Mouse (Mus musculus) neural tube, embryonic 12.5 days (tissue): ENCODE results near the gene Oog1. TPM values are rescaled to one million over a fixed set of nuclear protein-coding genes. Genes with fewer than 3 reads are reported as not detected.
"Not testable (repeated sequence)": the region's sequence is repeated elsewhere in the genome, so short reads cannot be mapped to it uniquely, and the experiment has no call there.

ENCODE experiments used
- ATAC-seq: fragments of 200-750 bp; cut with Nextera tagmentation; 2 replicates; pipeline ENCODE4 v1.8.0; 2017; ENCODE audit warnings: low read depth, mild to moderate bottlenecking, moderate TSS enrichment, moderate library complexity; ENCODE audit not compliant: low FRiP score
- H3K27ac ChIP-seq: fragments of 300-500 bp; sonication (generic); 2 replicates; pipeline ENCODE4 v1.5.1; 2016
- H3K27me3 ChIP-seq: fragments of 300-500 bp; sonication (generic); replicated peaks from 2 replicates; pipeline ENCODE4 v1.6.1; 2016; ENCODE audit warnings: mild to moderate bottlenecking
- H3K36me3 ChIP-seq: fragments of 300-500 bp; sonication (generic); 2 replicates; pipeline ENCODE4 v1.6.1; 2016; ENCODE audit warnings: mild to moderate bottlenecking
- H3K4me1 ChIP-seq: fragments of 300-500 bp; sonication (generic); 2 replicates; pipeline ENCODE4 v1.6.1; 2016
- H3K4me2 ChIP-seq: fragments of 300-500 bp; sonication (generic); replicated peaks from 2 replicates; pipeline ENCODE4 v1.6.1; 2016; ENCODE audit warnings: mild to moderate bottlenecking
- H3K4me3 ChIP-seq: fragments of 300-500 bp; sonication (generic); 2 replicates; pipeline ENCODE4 v1.5.1; 2016
- H3K9ac ChIP-seq: fragments of 300-500 bp; sonication (generic); 2 replicates; pipeline ENCODE4 v1.6.1; 2016; ENCODE audit warnings: mild to moderate bottlenecking
- H3K9me3 ChIP-seq: fragments of 300-500 bp; sonication (generic); 2 replicates; pipeline ENCODE4 v1.6.1; 2016; ENCODE audit warnings: mild to moderate bottlenecking
- WGBS: fragments of 180-500 bp; shearing (Covaris S2); methylation state at CpG from one replicate; pipeline ENCODE4 v1.1.7; 2016; 5-methylcytosine and 5-hydroxymethylcytosine counted together
- polyA plus RNA-seq: library from polyadenylated mRNA; unstranded; fragments of >200 nt; fragmentation: Nextera tagmentation; extraction: Ambion mirVana; gene quantifications from 2 replicates; pipeline ENCODE4 v1.2.1, GENCODE M21; 2016

The Oog1 gene
- not detected in 2 replicates for polyA plus RNA-seq

GRCm38 (mm10) chr12:87602388-87602787 lies at the start of gene Oog1:
Oog1 (plus strand) TSS chr12:87602688.
- not testable (repeated sequence) for H3K36me3 ChIP-seq, H3K9ac ChIP-seq, H3K27me3 ChIP-seq, ATAC-seq, H3K4me1 ChIP-seq, H3K4me2 ChIP-seq, H3K9me3 ChIP-seq, H3K4me3 ChIP-seq, H3K27ac ChIP-seq
- WGBS: 79% methylated on average over 1 of the region's 2 CpGs

DNA sequence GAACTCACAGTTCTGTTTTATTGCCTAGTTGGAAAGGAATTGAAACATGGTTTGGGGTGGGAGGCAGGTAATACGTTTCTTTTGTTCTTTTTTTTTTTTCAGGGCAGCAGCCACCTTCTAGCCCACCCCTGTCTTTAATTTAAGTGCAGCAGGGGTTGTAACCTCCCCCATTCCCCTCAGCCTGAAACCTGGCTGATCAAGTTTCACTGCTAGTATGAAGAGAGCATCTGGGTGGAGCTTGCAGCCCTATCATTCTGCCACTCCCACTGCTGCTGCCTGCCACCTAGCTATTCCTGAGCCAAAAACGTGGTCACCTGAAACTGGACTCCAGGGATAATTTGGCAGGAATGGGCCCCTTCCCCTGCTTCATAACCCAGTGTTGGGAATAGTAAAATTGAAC lies 1.1 kb upstream of the Oog1 start:
- not testable (repeated sequence) for H3K9ac ChIP-seq, H3K36me3 ChIP-seq, ATAC-seq, H3K4me2 ChIP-seq, H3K4me3 ChIP-seq, H3K9me3 ChIP-seq, H3K27ac ChIP-seq, H3K4me1 ChIP-seq, H3K27me3 ChIP-seq
- WGBS: 4% methylated on average over 2 of the region's 2 CpGs

GRCm38 (mm10) chr12:87618569-87618968 lies 16.1 kb downstream of the Oog1 start, which contains the start of gene Gm4027:
Gm4027 (plus strand) TSS chr12:87618869.
- ATAC-seq, H3K4me3 ChIP-seq, H3K9ac ChIP-seq, H3K27me3 ChIP-seq, H3K36me3 ChIP-seq, H3K4me2 ChIP-seq, H3K27ac ChIP-seq, H3K4me1 ChIP-seq, H3K9me3 ChIP-seq: not testable (repeated sequence)
- 93% methylated on average over 7 of the region's 7 CpGs for WGBS

DNA sequence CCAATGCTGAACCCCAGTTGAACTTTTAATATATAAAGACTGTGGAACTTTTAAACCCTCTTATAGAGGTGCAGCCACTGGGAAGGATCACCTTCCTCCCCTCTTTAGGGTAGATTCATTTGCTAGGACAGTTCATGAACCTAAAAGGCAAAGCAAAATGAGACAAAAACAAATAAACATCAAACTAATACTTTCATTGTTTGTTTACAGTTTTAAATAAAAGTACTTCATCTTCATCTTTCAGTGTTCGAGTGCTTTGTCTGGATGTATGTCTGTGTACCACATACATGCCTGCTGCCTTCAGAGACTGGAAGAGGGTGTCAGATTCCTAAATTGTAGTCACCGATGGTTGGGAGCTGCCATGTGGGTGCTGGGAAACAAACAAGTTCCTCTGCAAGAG lies 42.0 kb downstream of the Oog1 start, which contains the start of gene Gm16381:
TSS of gene Gm16381 (minus strand) at position 101 of the 400 bp plus-strand sequence.
- H3K9ac ChIP-seq, H3K9me3 ChIP-seq, ATAC-seq, H3K4me1 ChIP-seq, H3K27me3 ChIP-seq, H3K36me3 ChIP-seq, H3K27ac ChIP-seq, H3K4me2 ChIP-seq, H3K4me3 ChIP-seq: not testable (repeated sequence)
- WGBS: 86% methylated on average over 2 of the region's 2 CpGs

DNA sequence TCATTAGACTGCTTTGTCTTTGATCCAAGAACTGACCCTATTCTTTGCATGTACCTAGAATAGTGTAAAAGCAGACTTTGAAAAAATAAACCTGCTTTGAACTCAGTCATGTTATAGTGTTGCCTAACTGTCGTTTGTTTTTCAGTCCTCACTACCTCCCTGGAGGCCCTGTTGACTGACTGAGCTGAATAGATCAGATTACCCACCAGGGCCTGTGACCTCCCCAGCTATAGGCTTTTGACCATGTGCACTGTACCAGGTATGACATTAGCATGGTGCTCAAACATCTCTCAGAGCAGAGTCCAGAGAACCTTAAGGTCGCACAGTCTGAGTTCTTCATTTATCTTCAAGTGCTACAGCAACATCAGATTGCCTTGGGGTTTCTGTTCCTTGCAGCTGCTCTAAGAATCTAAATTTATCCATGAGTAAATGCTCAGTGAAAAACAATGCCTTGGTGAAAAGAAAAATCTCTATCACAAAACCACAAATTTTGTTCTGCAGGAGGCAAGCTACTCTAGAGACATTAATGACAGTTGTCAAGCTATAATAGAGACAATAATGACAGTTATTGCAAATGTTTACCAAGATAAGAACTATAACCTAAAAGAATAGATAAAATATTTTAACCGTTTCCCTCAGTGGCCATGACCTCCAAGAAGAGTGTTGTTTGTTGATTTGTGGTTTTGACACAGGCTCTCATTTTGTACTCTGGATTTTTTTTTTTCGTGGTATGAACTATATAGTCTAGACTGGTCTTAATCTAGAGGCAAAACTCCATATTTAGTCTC lies 50.6 kb downstream of the Oog1 start:
- not testable (repeated sequence) for H3K4me3 ChIP-seq, H3K4me2 ChIP-seq, H3K27ac ChIP-seq, H3K4me1 ChIP-seq, H3K27me3 ChIP-seq, H3K9me3 ChIP-seq, H3K36me3 ChIP-seq, ATAC-seq, H3K9ac ChIP-seq
- 70% methylated on average over 2 of the region's 4 CpGs for WGBS

Other genes with a start within 250 kb of the Oog1 start
- gene Sptlc2, start 214.3 kb upstream of the Oog1 start, polyA plus RNA-seq: 65.0 and 66.3 TPM in 2 replicates
- gene Slirp, start 158.8 kb upstream of the Oog1 start, polyA plus RNA-seq: 243 and 264 TPM in 2 replicates
- 53.2 and 60.3 TPM in 2 replicates for gene Alkbh1, start 158.7 kb upstream of the Oog1 start, polyA plus RNA-seq
- gene Snw1, start 130.4 kb upstream of the Oog1 start, polyA plus RNA-seq: 133 and 137 TPM in 2 replicates
- not detected in 2 replicates for gene Gm5788, start 108.0 kb upstream of the Oog1 start, polyA plus RNA-seq
- gene Gm8300, start 88.4 kb upstream of the Oog1 start, polyA plus RNA-seq: not detected in 2 replicates
- not detected in 2 replicates for gene Gm4027, start 16.2 kb downstream of the Oog1 start, polyA plus RNA-seq
- not detected in 2 replicates for gene Gm16381, start 41.9 kb downstream of the Oog1 start, polyA plus RNA-seq
- not detected in 2 replicates for gene Gm21319, start 173.1 kb downstream of the Oog1 start, polyA plus RNA-seq
- gene Gm21936, start 192.8 kb downstream of the Oog1 start, polyA plus RNA-seq: not detected in 2 replicates
- not detected in 2 replicates for gene BB287469, start 213.9 kb downstream of the Oog1 start, polyA plus RNA-seq
- gene Gm2001, start 239.7 kb downstream of the Oog1 start, polyA plus RNA-seq: not detected in 2 replicates